Mouse (Mus musculus) limb, embryonic 10.5 days (tissue): Measurements from ENCODE around the gene Lrrn4cl. TPM values are rescaled to one million over a fixed set of nuclear protein-coding genes. Genes with fewer than 3 reads are reported as not detected.
"Not testable (repeated sequence)": the region's sequence is repeated elsewhere in the genome, so short reads cannot be mapped to it uniquely, and the experiment has no call there.

Source experiments
- DNase-seq: peaks from one replicate; pipeline ENCODE4 v3.0.0-alpha.2; 2017; ENCODE audit warnings: low spot score
- H3K27ac ChIP-seq: fragments of 300-500 bp; sonication (generic); 2 replicates; pipeline ENCODE4 v1.5.1; 2016; ENCODE audit warnings: mild to moderate bottlenecking
- H3K27me3 ChIP-seq: fragments of 300-500 bp; sonication (generic); 2 replicates; pipeline ENCODE4 v1.6.1; 2016; ENCODE audit warnings: low read depth, mild to moderate bottlenecking; ENCODE audit not compliant: poor library complexity, severe bottlenecking
- H3K36me3 ChIP-seq: fragments of 300-500 bp; sonication (generic); 2 replicates; pipeline ENCODE4 v1.6.1; 2016; ENCODE audit warnings: mild to moderate bottlenecking, moderate library complexity
- H3K4me1 ChIP-seq: fragments of 300-500 bp; sonication (generic); 2 replicates; pipeline ENCODE4 v1.6.1; 2016
- H3K4me3 ChIP-seq: fragments of 300-500 bp; sonication (generic); 2 replicates; pipeline ENCODE4 v1.5.1; 2016; ENCODE audit warnings: mild to moderate bottlenecking, moderate library complexity
- H3K9me3 ChIP-seq: fragments of 300-500 bp; sonication (generic); replicated peaks from 2 replicates; pipeline ENCODE4 v1.6.1; 2016; ENCODE audit warnings: mild to moderate bottlenecking
- WGBS: fragments of 180-500 bp; shearing (Covaris S2); methylation state at CpG from one replicate; pipeline ENCODE4 v1.1.7; 2016; 5-methylcytosine and 5-hydroxymethylcytosine counted together
- polyA plus RNA-seq: library from polyadenylated mRNA; unstranded; fragments of >200 nt; fragmentation: Nextera tagmentation; extraction: Ambion mirVana; gene quantifications from 2 replicates; pipeline ENCODE4 v1.2.1, GENCODE M21; 2016

Lrrn4cl gene
- polyA plus RNA-seq, 1 experiment from 2014 or later = 0.39 TPM

GRCm38 (mm10) chr19:8842961-8843360 is 7.6 kb upstream of the Lrrn4cl start:
- peaks cover 31% of the 10 kb centered on the region for H3K4me1 ChIP-seq
- H3K9me3 ChIP-seq = no peaks in the 10 kb centered on the region
- no peak overlapping the region for H3K4me3 ChIP-seq
- DNase-seq = no peak
- 87% methylated on average over 6 of the region's 6 CpGs for WGBS
- no peaks in the 10 kb centered on the region for H3K27me3 ChIP-seq
- no peak overlapping the region for H3K27ac ChIP-seq
- peaks cover 49% of the 10 kb centered on the region for H3K36me3 ChIP-seq

- Histone ChIP-seq H3K27ac (no peak overlapping the region), H3K36me3 (peaks cover 57% of the 10 kb centered on the region), H3K9me3 (no peaks in the 10 kb centered on the region), H3K4me3 (no peak overlapping the region), H3K4me1 (peaks cover 16% of the 10 kb centered on the region), H3K27me3 (no peaks in the 10 kb centered on the region)
- WGBS = 70% methylated on average over 5 of the region's 5 CpGs
- peak; percentile 77 for DNase-seq
Observed at GRCm38 (mm10) chr19:8844371-8845129, 6.0 kb upstream of the Lrrn4cl start.

DNA sequence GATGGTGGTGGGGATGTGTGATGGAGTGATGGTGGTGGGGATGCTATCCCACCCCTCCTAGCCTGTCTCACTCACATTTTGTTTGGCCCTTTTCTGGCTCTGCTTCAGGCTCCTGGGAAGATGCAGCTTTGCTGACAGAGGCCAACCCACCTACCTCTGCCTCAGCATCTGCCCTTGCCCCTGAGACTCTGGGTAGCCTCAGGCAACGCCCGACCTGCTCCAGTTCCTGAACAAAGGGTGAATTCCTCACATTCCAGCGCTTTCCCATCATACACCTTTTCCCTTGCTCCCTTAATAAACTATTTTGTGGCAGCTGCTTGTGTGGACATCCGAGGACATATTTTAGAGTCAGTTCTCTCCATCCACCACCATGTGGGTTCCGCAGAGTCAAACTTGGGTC is 2.2 kb upstream of the Lrrn4cl start:
- 77% methylated on average over 5 of the region's 5 CpGs for WGBS
- no peaks in the 10 kb centered on the region for H3K9me3 ChIP-seq
- DNase-seq = no peak
- H3K27me3 ChIP-seq = no peaks in the 10 kb centered on the region
- H3K36me3 ChIP-seq = peaks cover 37% of the 10 kb centered on the region
- no peak overlapping the region for H3K27ac ChIP-seq
- H3K4me1 ChIP-seq = peaks cover 15% of the 10 kb centered on the region
- H3K4me3 ChIP-seq = no peak overlapping the region

DNA sequence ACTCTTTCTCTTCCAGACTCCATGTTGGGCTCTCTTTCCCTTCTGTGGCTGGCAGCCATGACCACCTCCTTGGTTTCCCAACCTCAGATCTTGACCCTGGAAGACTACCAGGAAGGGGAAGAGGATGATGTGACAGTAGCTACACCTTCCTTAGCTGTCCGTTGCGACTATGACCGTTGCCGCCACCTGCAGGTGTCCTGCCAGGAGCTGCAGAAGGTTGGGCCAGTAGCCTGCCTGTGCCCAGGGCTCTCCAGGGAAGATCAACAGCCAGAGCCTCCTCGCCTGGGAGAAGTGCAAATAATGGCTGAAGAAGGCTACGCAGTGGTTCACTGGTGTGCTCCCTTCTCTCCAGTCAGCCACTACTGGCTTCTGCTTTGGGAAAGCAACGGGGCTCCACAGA is 1.1 kb downstream of the Lrrn4cl start:
- Histone ChIP-seq H3K27ac (0 out of 2 replicates have a peak overlapping the region, but pooled peaks have one; percentile 27), H3K4me3 (no peak overlapping the region)
- 57% methylated on average over 7 of the region's 7 CpGs for WGBS

GRCm38 (mm10) chr19:8852236-8852928 is 1.8 kb downstream of the Lrrn4cl start:
- no peaks in the 10 kb centered on the region for H3K9me3 ChIP-seq
- no peaks in the 10 kb centered on the region for H3K27me3 ChIP-seq
- peaks cover 15% of the 10 kb centered on the region for H3K4me1 ChIP-seq
- 0 out of 2 replicates have a peak overlapping the region, but pooled peaks have one; percentile 27 for H3K27ac ChIP-seq
- 54% methylated on average over 10 of the region's 10 CpGs for WGBS
- no peak for DNase-seq
- H3K4me3 ChIP-seq = no peak overlapping the region
- peaks cover 14% of the 10 kb centered on the region for H3K36me3 ChIP-seq

More for the DNA sequence above, 1.1 kb downstream of the Lrrn4cl start:
- Histone ChIP-seq H3K4me1 (peaks cover 15% of the 10 kb centered on the region), H3K36me3 (peaks cover 21% of the 10 kb centered on the region), H3K27me3 (no peaks in the 10 kb centered on the region), H3K9me3 (no peaks in the 10 kb centered on the region)
- DNase-seq = no peak

- H3K36me3 ChIP-seq = peaks cover 7% of the 10 kb centered on the region; the same call in 1 of the 2 replicates
- no peaks in the 10 kb centered on the region for H3K27me3 ChIP-seq
- 91% methylated on average over 3 of the region's 3 CpGs for WGBS
- no peak overlapping the region for H3K4me3 ChIP-seq
- no peak for DNase-seq
- H3K4me1 ChIP-seq = peaks cover 15% of the 10 kb centered on the region
- no peaks in the 10 kb centered on the region for H3K9me3 ChIP-seq
- H3K27ac ChIP-seq = no peak overlapping the region
Observed at GRCm38 (mm10) chr19:8853117-8853516, 2.5 kb downstream of the Lrrn4cl start.

- Histone ChIP-seq H3K36me3 (no peaks in the 10 kb centered on the region), H3K27ac (no peak overlapping the region), H3K27me3 (no peaks in the 10 kb centered on the region), H3K4me3 (no peak overlapping the region), H3K4me1 (no peaks in the 10 kb centered on the region), H3K9me3 (no peaks in the 10 kb centered on the region)
- 43% methylated on average over 4 of the region's 4 CpGs for WGBS
- DNase-seq = no peak
Observed at GRCm38 (mm10) chr19:8857689-8858088, 7.1 kb downstream of the Lrrn4cl start.

DNA sequence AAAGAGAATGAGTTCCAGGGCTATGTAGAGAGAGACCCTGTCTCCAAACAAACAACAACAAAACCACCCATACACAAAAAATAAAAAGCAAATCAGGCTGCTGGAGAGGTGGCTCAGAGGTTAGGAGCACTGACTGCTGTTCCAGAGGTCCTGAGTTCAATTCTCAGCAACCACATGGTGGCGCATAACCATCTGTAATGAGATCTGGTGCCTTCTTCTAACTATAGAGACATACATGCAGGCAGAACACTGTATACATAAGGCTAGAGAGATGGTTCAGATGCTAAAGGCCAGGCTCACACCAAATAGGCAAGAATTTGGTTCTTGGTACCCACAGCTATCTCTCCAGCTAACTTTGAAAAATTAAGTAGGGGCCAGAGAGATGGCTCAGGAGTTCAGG is 8.4 kb downstream of the Lrrn4cl start:
- no peaks in the 10 kb centered on the region for H3K36me3 ChIP-seq
- no peaks in the 10 kb centered on the region for H3K27me3 ChIP-seq
- no peak overlapping the region for H3K4me3 ChIP-seq
- no peak for DNase-seq
- no peaks in the 10 kb centered on the region for H3K9me3 ChIP-seq
- H3K4me1 ChIP-seq = no peaks in the 10 kb centered on the region
- WGBS = 27% methylated on average over 1 of the region's 1 CpGs
- H3K27ac ChIP-seq = no peak overlapping the region

- Histone ChIP-seq H3K27me3 (no peaks in the 10 kb centered on the region), H3K4me3 (no peak overlapping the region), H3K4me1 (no peaks in the 10 kb centered on the region), H3K9me3 (no peaks in the 10 kb centered on the region), H3K27ac (no peak overlapping the region), H3K36me3 (no peaks in the 10 kb centered on the region)
- 85% methylated on average over 6 of the region's 6 CpGs for WGBS
- no peak for DNase-seq
Observed at GRCm38 (mm10) chr19:8864265-8864664, 13.7 kb downstream of the Lrrn4cl start.

DNA sequence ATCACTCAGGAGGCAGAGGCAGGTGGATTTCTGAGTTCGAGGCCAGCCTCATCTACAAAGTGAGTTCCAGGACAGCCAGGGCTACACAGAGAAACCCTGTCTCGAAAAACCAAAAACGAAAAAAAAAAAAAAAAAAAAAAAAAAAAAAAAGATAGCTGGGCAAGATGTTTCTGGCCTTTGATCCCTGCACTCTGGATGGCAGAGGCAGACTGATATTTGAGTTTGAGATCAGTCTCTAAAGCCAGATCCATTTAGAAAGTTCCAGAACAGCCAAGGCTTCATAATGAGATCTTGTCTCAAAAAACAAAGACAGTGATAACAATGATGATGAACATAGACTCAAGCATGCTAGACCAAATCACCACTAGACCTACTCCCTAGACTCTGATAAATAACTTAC is 19.8 kb downstream of the Lrrn4cl start:
- not testable (repeated sequence) for H3K9me3 ChIP-seq, DNase-seq, H3K27me3 ChIP-seq, H3K4me1 ChIP-seq
- peak overlapping the region; percentile 93; the same call in 1 of the 2 replicates for H3K27ac ChIP-seq
- WGBS = 74% methylated on average over 3 of the region's 3 CpGs
- peaks cover 28% of the 10 kb centered on the region for H3K36me3 ChIP-seq
- H3K4me3 ChIP-seq = peak overlapping the region; percentile 96

GRCm38 (mm10) chr19:8870838-8871237 is 20.3 kb downstream of the Lrrn4cl start:
- Histone ChIP-seq H3K4me3 (peak overlapping the region; percentile 96), H3K4me1 (peaks cover 10% of the 10 kb centered on the region), H3K36me3 (peaks cover 33% of the 10 kb centered on the region), H3K27ac (peak overlapping the region; percentile 93), H3K9me3 (no peaks in the 10 kb centered on the region), H3K27me3 (no peaks in the 10 kb centered on the region)
- DNase-seq = no peak
- WGBS = 64% methylated on average over 9 of the region's 9 CpGs

- H3K36me3 ChIP-seq = peaks cover 40% of the 10 kb centered on the region
- peak; percentile 97 for DNase-seq
- peaks cover 10% of the 10 kb centered on the region for H3K4me1 ChIP-seq
- peak within 1 kb of the TSS; percentile 93 for H3K27ac ChIP-seq
- H3K4me3 ChIP-seq = peak within 1 kb of the TSS; percentile 96
- 1% methylated on average over 59 of the region's 59 CpGs for WGBS
- no peaks in the 10 kb centered on the region for H3K9me3 ChIP-seq
- no peaks in the 10 kb centered on the region for H3K27me3 ChIP-seq
Observed at GRCm38 (mm10) chr19:8871267-8872186, 21.0 kb downstream of the Lrrn4cl start, which contains the start of gene Ubxn1. Gene Ubxn1 (plus strand): TSS chr19:8871496.
